Mouse (Mus musculus): ENCODE measurements around the gene Rab12. TPM values are rescaled to one million over a fixed set of nuclear protein-coding genes. Genes with fewer than 3 reads are reported as not detected.
A peak's percentile ranks its signal among the peaks of the same experiment; 100 is the strongest.

Gene Rab12
- polyA plus RNA-seq, 1 experiment from 2014 or later, result 59.8 TPM

DNA sequence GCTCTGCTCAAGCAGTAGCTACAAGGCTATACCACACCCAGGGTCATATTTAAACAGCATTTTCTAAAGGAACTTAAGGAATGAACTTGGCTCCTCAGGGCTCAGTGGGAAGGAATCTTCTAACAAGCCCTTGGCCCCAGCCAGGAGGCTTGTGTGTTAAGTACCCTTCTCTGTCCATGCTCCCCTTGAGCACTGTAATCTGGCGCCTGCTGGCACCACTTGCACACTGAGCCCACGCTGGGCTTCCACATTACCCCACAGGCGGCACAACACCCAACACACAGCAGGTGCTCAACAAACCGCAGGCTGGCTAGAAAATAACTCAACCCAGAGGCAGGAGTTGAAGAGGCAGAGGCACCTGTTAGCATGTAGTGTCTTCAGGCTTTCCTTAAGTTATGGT is 2.6 kb downstream of the Rab12 start:
- Histone ChIP-seq H3K9ac (no peak overlapping the region), H3K36me3 (no peaks in the 10 kb centered on the region; the same call in 1 of the 2 replicates), H3K9me3 (replicated peaks) (no peaks in the 10 kb centered on the region), H3K4me3 (no peak overlapping the region), H3K4me2 (replicated peaks) (no peak overlapping the region), H3K4me1 (peaks cover 21% of the 10 kb centered on the region), H3K27ac (no peak overlapping the region), H3K27me3 (no peaks in the 10 kb centered on the region)
- ATAC-seq (ENCODE audit: low FRiP score), result no peak
- 85% methylated on average over 4 of the region's 4 CpGs for WGBS

DNA sequence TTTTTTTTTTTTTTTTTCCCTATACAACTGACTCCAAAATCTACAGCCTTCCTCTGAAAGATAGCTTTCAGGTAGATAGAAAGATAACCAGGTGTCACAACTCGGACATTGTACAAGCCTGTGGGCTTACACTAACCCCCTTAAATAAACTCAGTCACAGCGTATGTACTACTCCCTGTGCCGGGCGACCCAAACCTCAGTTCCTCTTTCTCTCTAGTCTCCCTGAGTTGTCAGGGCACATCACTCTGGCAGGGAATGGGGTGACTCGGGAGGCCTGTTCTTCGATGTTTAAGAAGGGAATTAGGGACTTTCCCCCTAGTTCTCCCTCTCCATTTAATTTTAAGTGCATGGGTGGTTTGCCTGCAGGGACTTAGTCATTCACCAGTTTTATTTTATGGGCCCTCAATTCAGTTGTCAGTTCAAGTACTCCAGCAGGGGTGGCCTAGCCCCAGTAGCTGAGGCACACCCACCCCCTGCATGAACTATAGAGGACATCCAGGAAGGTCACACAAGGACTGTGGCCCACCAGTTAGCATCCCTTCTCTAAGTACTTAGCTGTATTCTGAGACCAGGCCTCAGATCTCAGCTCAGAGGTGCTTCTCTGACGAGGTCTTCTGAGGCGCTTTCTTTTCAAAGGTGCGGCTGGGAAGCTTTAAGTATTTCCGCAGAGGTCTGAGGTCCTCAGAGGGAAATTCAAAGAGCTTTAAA is 5.1 kb downstream of the Rab12 start:
- H3K4me2 ChIP-seq (replicated peaks), result no peak overlapping the region
- H3K9ac ChIP-seq, result no peak overlapping the region
- H3K4me3 ChIP-seq, result no peak overlapping the region
- no peaks in the 10 kb centered on the region for H3K9me3 ChIP-seq (replicated peaks)
- no peak for ATAC-seq (ENCODE audit: low FRiP score)
- no peaks in the 10 kb centered on the region; the same call in 1 of the 2 replicates for H3K36me3 ChIP-seq
- no peaks in the 10 kb centered on the region for H3K27me3 ChIP-seq
- 93% methylated on average over 10 of the region's 10 CpGs for WGBS
- no peak overlapping the region for H3K27ac ChIP-seq
- H3K4me1 ChIP-seq, result peaks cover 19% of the 10 kb centered on the region

DNA sequence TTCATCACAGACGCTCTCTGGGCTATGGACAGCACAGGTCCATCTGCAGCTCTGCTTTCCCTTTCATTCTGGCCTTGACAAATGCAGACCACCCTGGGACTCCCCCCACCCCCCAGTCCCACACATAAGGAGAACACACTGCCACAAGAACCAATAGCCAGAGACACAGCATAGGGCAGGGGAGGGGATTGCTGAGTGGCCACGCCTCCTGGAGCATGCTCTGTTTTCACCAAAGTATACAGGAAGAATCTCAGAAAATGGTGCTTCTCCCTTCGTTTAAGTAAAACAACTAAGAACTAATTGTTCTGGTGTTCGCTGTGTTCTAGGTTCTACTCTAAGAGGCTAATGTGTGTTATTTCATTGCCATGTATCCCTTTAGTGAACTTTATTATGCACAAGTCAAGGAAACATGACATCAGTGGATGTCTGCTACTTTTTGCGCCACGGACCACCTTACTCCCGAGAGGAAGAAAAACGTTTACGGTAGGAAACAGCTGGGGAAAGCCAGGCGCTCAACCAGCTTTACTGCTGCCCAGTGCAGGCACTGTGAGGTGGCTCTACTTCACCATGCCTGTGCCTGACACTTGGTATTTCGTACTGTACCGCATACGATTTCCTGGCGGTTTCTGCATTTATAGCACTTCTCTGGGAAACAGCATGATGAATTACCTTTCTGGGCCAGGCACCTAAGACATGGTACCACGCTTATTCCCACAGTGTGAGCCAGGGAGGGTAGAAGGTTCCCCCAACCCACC is 7.2 kb downstream of the Rab12 start:
- H3K27ac ChIP-seq, result no peak overlapping the region
- no peaks in the 10 kb centered on the region for H3K9me3 ChIP-seq (replicated peaks)
- H3K4me3 ChIP-seq, result no peak overlapping the region
- no peak overlapping the region for H3K4me2 ChIP-seq (replicated peaks)
- no peak overlapping the region for H3K9ac ChIP-seq
- peaks cover 9% of the 10 kb centered on the region for H3K4me1 ChIP-seq
- no peaks in the 10 kb centered on the region for H3K27me3 ChIP-seq
- no peaks in the 10 kb centered on the region; the same call in 1 of the 2 replicates for H3K36me3 ChIP-seq
- 84% methylated on average over 15 of the region's 15 CpGs for WGBS
- no peak for ATAC-seq (ENCODE audit: low FRiP score)

DNA sequence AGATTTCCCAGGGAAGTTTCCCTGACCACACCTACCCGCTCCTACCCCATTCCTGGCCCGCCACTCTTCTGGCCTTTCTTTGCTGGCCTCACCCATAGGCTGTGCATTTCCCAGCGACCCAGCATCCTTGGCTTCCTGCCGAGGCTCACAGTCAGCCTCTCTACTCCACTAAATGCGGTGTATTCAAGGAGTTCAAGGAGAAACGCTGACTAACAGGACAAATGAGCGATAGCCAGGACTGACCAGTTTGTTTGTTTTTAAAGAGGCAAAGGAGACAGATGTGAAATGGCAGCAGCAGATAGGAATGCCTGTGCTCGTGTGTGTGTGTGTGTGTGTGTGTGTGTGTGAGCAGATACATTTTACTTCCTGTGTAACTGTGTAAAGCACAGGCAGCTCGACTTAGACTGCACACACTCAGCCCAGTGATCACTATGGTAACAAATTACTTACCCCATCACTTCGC is 9.3 kb downstream of the Rab12 start:
- no peaks in the 10 kb centered on the region for H3K9me3 ChIP-seq (replicated peaks)
- H3K4me3 ChIP-seq, result no peak overlapping the region
- H3K4me2 ChIP-seq (replicated peaks), result no peak overlapping the region
- H3K4me1 ChIP-seq, result no peaks in the 10 kb centered on the region; the same call in 1 of the 2 replicates
- no peaks in the 10 kb centered on the region for H3K27me3 ChIP-seq
- peaks cover 7% of the 10 kb centered on the region for H3K36me3 ChIP-seq
- H3K27ac ChIP-seq, result no peak overlapping the region
- ATAC-seq (ENCODE audit: low FRiP score), result peak; percentile 45; the same call in 1 of the 2 replicates
- H3K9ac ChIP-seq, result no peak overlapping the region
- 58% methylated on average over 10 of the region's 10 CpGs for WGBS

DNA sequence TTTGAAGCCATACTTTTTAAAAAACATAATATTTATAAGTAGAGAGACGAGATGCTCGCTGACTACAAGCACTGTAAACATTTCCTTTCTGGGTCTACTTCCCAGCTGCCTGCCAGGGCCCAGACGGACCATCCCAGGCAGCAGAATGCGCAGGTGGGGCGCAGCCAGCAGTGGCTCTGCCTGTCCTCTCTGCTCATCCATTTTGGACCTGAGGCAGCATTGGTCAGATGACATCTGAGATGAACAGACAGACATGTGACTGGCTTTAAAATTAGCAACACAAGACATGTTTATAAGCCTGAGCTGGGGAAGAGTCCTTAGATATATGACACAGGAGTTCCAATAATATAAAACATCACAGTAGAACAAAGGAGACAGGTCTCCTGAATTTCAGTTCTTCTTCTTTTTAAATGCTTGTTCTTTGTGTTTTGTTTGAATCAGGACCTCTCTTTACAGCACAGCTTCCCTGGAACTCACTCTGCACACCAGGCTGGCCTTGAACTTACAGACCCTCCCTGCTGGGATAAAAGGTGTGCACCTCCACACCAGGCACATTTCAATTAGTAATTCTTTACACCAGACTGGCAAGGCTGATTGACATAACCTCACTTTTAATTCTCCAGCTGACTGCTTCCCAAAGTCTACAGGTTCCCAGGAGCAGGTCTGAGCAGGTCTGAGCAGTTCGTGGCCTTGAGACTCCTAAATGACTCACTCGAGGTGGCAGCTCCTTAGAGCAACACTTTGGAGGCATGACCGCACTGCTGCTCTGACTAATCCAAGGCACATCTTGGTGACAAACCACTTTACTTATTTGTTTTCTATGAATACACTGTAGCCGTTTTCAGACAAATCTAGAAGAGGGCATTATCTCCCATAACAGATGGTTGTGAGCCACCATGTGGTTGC is 12.2 kb downstream of the Rab12 start:
- no peak for ATAC-seq (ENCODE audit: low FRiP score)
- WGBS, result 96% methylated on average over 9 of the region's 9 CpGs
- Histone ChIP-seq H3K4me1 (no peaks in the 10 kb centered on the region; the same call in 1 of the 2 replicates), H3K27ac (no peak overlapping the region), H3K9me3 (replicated peaks) (no peaks in the 10 kb centered on the region), H3K4me3 (no peak overlapping the region), H3K9ac (no peak overlapping the region), H3K36me3 (peaks cover 25% of the 10 kb centered on the region), H3K4me2 (replicated peaks) (no peak overlapping the region), H3K27me3 (no peaks in the 10 kb centered on the region)

DNA sequence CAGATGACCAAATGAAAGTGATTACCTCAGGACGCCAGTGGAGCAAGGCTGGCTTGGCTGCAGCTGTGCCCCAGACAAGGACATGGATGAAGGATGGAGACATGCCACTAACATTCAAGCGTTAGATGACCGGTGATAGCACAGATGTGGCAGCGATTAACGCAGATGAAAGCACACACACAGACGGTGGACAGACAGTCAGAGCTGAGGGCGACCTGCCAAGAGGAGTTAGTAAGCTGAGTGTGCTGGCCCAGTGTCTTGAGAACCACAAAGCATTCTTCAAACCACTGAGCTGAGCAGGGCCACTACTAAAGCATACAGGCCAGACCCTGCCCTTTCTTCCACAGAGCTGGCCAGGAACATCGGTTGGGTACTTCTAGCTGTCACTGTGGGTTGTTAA is 14.6 kb downstream of the Rab12 start:
- WGBS, result 86% methylated on average over 8 of the region's 8 CpGs
- ATAC-seq (ENCODE audit: low FRiP score), result no peak
- no peak overlapping the region for H3K4me3 ChIP-seq
- H3K36me3 ChIP-seq, result peaks cover 34% of the 10 kb centered on the region
- H3K9me3 ChIP-seq (replicated peaks), result no peaks in the 10 kb centered on the region
- no peak overlapping the region for H3K9ac ChIP-seq
- no peak overlapping the region for H3K4me2 ChIP-seq (replicated peaks)
- H3K27ac ChIP-seq, result no peak overlapping the region
- no peaks in the 10 kb centered on the region for H3K27me3 ChIP-seq
- H3K4me1 ChIP-seq, result no peaks in the 10 kb centered on the region

DNA sequence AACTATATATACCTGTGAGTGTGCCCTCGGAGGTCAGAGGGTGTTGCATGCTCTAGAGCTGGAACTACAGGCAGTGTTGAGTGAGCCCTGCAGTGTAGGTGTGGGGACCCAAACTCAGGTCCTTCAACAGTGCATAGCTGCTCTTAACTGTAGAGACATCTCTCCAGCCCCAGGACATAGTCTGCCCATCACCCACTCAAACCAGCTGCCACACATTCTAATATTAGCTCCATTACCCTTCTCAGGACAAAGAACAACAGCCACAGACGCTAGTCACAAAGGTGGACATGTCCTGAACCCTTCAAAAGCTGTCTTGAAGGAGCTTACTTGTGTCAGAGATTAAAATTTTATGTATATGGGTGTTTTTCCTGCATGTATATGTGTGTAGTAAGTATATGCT is 15.3 kb downstream of the Rab12 start:
- no peak overlapping the region for H3K4me3 ChIP-seq
- H3K36me3 ChIP-seq, result peaks cover 41% of the 10 kb centered on the region
- no peak for ATAC-seq (ENCODE audit: low FRiP score)
- H3K4me2 ChIP-seq (replicated peaks), result no peak overlapping the region
- no peaks in the 10 kb centered on the region for H3K27me3 ChIP-seq
- 88% methylated on average over 2 of the region's 2 CpGs for WGBS
- no peaks in the 10 kb centered on the region for H3K9me3 ChIP-seq (replicated peaks)
- H3K9ac ChIP-seq, result no peak overlapping the region
- H3K27ac ChIP-seq, result no peak overlapping the region
- H3K4me1 ChIP-seq, result no peaks in the 10 kb centered on the region

DNA sequence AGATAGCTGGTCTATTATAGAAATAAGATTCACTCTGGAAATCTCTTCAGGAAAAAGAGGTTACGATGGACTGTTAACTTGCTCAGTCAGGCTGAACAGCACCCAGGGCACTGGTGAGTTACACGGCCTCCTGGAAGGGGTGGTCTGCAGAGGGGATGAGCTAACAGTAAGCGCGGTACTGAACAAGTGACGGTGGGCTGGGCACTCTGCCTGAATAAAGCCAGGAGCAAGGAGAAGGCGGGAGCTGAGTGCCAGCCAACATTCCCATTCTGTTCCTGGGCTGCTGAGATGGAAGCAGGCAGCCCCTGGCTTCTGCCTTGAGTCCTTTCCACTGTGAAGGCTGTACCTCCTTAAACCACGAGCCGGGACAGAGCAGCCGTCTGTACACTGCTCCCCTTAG is 16.1 kb downstream of the Rab12 start:
- Histone ChIP-seq H3K27me3 (no peaks in the 10 kb centered on the region), H3K4me2 (replicated peaks) (no peak overlapping the region), H3K9ac (no peak overlapping the region), H3K4me1 (no peaks in the 10 kb centered on the region), H3K9me3 (replicated peaks) (no peaks in the 10 kb centered on the region), H3K4me3 (no peak overlapping the region), H3K36me3 (peaks cover 48% of the 10 kb centered on the region), H3K27ac (no peak overlapping the region)
- WGBS, result 85% methylated on average over 9 of the region's 9 CpGs
- ATAC-seq (ENCODE audit: low FRiP score), result no peak

DNA sequence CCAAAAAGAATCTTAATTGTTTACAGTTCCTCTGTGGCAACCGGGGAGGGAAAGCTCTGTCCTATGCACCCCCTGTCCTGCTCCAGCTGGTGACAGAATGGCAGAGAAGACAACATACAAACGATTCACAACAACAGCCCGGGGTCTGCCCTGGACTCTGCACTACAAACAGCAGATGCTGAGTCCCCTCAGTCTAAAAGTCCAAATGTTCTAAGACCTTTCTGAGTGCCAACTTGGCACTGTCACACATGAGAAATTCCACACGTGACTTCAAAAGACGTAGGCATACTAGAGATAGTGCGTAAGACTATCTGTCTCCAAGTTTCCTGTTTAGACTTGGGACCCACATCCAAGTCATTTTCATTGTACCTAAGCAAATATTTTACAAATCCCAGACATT is 16.7 kb downstream of the Rab12 start:
- H3K36me3 ChIP-seq, result peaks cover 51% of the 10 kb centered on the region
- no peak overlapping the region for H3K27ac ChIP-seq
- no peak for ATAC-seq (ENCODE audit: low FRiP score)
- no peaks in the 10 kb centered on the region for H3K4me1 ChIP-seq
- H3K9me3 ChIP-seq (replicated peaks), result no peaks in the 10 kb centered on the region
- H3K27me3 ChIP-seq, result no peaks in the 10 kb centered on the region
- no peak overlapping the region for H3K4me3 ChIP-seq
- no peak overlapping the region for H3K9ac ChIP-seq
- no peak overlapping the region for H3K4me2 ChIP-seq (replicated peaks)
- 94% methylated on average over 6 of the region's 6 CpGs for WGBS

DNA sequence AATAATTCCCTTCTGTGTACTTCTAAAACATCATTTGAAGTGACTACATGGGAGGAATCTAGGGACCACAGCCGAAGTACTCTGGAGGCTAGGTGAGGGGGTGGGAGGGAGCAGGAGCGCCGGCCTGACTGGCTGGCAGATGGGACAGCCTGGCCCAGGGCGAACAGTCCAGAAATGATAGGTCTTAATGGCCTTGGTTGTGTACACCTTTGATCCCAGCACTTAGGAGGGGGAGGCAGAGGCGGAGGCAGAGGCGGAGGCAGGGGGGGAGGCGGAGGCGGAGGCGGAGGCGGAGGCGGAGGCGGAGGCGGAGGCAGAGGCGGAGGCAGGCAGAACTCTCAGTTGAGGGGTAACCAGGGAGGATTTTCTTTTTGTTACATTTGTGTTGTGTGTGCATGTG is 20.9 kb downstream of the Rab12 start:
- ATAC-seq (ENCODE audit: low FRiP score), result no peak
- 89% methylated on average over 14 of the region's 14 CpGs for WGBS
- peaks cover 68% of the 10 kb centered on the region for H3K36me3 ChIP-seq

DNA sequence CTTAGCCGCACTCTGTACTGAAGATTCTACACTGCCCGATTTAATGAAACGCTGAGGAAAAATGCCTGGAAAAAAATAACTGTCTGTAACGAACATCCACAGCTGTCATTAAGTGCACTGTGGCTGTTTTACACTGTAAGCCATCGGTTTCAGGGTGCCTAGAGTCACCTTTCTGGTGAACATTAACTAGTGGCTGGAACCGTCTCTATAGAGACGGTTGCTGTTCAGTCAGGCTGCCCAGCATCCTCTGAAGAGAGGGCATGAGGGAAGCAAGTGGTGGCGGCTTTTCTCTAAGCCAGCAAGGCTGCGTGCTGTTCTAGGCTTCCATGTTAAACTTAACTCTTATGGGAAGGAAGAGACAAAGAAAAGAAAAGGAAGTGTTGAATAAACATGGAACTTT is 22.9 kb downstream of the Rab12 start:
- H3K9me3 ChIP-seq (replicated peaks), result no peaks in the 10 kb centered on the region
- ATAC-seq (ENCODE audit: low FRiP score), result no peak
- H3K36me3 ChIP-seq, result peaks cover 65% of the 10 kb centered on the region
- H3K4me3 ChIP-seq, result no peak overlapping the region
- WGBS, result 89% methylated on average over 9 of the region's 9 CpGs
- H3K4me1 ChIP-seq, result no peaks in the 10 kb centered on the region
- no peak overlapping the region for H3K9ac ChIP-seq
- no peak overlapping the region for H3K27ac ChIP-seq
- no peaks in the 10 kb centered on the region for H3K27me3 ChIP-seq
- H3K4me2 ChIP-seq (replicated peaks), result no peak overlapping the region

More for the DNA sequence above, 20.9 kb downstream of the Rab12 start:
- Histone ChIP-seq H3K27me3 (no peaks in the 10 kb centered on the region), H3K27ac (no peak overlapping the region), H3K4me2 (replicated peaks) (no peak overlapping the region), H3K4me3 (no peak overlapping the region), H3K9ac (no peak overlapping the region), H3K4me1 (no peaks in the 10 kb centered on the region), H3K9me3 (replicated peaks) (no peaks in the 10 kb centered on the region)

DNA sequence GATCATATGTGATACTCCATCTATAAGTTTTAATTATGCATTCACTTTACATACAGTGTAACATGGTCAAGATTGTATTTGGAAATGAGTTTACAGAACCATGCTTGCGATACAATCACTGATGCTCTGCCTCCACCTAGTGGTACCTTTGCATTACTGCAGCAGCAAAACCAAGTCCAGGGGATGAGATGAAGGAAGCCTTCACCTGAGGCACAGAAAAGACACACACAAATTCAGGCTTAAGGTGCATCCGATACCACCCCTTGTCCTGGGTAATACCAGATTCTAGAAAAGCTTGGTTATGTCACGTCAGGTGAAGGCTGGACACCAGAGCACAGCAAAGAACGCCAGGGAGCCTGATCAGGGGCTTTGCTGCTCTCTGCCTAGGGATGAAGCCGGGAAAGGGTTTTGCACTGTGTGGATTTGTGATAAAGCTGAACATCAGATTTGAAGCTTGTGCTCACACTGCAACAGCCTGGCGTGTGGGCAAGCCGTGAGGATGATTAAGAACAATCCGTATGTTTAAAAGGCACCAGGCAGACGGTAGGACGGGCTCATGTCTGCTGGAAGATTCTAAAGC is 29.4 kb downstream of the Rab12 start:
- no peak overlapping the region for H3K4me3 ChIP-seq
- H3K36me3 ChIP-seq, result peaks cover 12% of the 10 kb centered on the region
- no peaks in the 10 kb centered on the region for H3K4me1 ChIP-seq
- no peak overlapping the region for H3K27ac ChIP-seq
- no peak overlapping the region for H3K9ac ChIP-seq
- 43% methylated on average over 10 of the region's 10 CpGs for WGBS
- no peaks in the 10 kb centered on the region for H3K27me3 ChIP-seq
- no peak overlapping the region for H3K4me2 ChIP-seq (replicated peaks)
- H3K9me3 ChIP-seq (replicated peaks), result no peaks in the 10 kb centered on the region
- peak; percentile 46; the same call in 1 of the 2 replicates for ATAC-seq (ENCODE audit: low FRiP score)
